Mouse (Mus musculus) spleen, adult 12 weeks (tissue): ENCODE data around the gene Otx2.

Experiments
- DNase-seq: peaks from one replicate; pipeline ENCODE4 v3.0.0; 2022; ENCODE audit warnings: low spot score

Gene Otx2

DNA sequence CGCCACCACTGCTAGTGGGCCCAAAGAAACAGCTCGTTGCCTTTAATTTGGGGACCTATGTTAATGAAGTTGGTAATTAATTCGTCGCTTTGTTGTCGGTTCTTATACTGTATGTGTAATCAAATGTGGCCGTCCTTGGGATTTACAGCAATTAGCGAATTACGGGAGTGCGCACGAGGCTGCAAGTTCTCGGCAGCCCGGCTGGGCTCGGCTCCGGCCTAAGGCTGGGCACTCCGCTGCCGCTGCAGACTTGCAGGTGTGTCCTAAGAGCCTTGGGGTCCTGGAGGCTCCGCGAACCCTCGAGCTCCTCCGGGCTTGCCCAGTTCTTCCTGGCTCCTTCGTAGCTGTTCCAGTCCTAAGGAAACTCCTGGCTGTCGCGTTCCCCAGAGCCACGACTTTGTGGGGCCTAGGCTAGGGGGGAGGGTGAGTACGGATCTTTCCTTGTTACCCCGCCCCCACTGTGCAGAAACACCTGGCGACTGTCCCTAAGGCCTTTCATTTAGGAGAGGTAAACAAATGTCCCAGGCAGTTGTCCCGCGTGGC, 4.8 kb downstream of the Otx2 start:
- no peak for DNase-seq

DNA sequence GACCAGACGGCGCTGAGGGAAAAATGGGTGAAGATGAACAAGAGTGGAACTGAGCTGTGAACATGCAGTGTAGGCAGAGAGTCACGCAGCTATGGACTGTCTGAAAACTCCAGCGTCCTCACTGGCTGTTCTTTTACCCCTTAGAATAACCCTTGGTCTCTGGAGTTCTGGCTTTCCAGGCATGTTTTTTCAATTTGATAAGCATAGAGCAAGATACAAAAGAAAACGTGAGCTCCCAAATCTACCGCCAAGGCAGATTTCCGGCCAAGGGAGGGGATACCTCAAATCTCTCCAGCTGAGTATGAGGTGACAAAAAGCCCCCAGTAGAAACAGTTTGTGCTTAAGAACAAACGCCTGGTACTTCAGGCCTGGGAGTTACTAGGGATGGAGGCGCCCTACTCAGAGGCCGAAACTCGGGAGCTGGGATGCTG, 5.6 kb downstream of the Otx2 start:
- no peak for DNase-seq

DNA sequence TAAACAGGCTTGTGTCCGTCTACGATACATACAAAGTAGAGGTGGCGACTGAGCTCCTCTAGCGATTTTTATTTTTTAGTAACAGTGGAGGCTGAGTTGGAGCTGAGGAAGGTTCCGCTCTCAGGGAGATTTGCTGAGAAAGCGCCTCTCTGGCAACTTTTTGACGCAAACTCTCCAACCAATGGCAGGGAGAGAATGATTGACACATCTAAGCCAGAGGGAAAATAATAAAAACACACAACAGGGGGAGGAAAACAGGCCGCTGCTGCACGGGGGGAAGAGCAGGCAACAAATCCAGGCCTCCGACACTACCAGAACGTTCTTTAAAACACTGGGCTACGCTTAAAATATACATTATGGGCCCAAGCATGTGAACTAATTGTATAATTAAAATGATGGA, 6.2 kb downstream of the Otx2 start:
- no peak for DNase-seq

GRCm38 (mm10) chr14:48666771-48667170, 6.8 kb downstream of the Otx2 start:
- DNase-seq = no peak

DNA sequence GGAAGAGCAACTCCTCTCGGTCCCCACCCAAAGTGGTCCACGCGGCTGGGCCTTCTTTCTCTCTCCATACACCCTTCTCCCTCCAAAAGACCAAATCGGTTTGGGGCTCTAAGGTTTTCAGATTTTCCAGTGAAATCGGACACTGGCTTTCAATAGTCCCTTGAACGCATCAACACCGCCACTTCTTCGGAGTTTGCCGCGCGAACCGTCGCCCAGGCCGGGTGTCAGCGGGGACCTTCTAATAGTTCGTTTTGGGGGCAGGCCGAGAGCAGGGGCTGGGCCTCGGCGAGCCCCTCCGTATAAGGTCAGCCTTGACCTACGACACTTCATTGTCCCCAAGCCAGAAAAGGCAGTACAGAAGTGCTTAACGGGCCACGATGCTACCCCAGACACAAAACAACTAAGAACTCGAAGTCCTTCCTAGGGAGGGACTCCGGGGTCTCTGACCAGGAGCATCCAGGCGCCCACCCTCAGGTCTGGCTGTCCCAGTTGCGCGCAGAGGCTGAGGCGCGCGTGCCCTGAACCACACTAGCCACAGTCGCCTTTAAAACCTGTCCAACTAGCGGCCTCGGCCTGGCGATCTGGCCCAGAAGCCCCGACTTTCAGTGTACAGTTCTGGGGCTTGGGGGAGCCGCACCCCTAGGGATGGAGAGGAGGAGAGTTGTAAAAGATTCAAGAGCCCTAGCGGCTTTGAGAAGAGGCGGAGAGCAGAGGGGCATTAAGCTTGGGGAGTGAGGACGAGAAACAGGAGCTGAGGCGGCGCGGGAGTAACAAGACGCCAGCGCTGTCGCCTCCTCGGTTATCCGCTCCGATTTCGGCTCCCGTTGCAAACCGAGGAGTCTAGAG, 7.6 kb downstream of the Otx2 start:
- no peak for DNase-seq

DNA sequence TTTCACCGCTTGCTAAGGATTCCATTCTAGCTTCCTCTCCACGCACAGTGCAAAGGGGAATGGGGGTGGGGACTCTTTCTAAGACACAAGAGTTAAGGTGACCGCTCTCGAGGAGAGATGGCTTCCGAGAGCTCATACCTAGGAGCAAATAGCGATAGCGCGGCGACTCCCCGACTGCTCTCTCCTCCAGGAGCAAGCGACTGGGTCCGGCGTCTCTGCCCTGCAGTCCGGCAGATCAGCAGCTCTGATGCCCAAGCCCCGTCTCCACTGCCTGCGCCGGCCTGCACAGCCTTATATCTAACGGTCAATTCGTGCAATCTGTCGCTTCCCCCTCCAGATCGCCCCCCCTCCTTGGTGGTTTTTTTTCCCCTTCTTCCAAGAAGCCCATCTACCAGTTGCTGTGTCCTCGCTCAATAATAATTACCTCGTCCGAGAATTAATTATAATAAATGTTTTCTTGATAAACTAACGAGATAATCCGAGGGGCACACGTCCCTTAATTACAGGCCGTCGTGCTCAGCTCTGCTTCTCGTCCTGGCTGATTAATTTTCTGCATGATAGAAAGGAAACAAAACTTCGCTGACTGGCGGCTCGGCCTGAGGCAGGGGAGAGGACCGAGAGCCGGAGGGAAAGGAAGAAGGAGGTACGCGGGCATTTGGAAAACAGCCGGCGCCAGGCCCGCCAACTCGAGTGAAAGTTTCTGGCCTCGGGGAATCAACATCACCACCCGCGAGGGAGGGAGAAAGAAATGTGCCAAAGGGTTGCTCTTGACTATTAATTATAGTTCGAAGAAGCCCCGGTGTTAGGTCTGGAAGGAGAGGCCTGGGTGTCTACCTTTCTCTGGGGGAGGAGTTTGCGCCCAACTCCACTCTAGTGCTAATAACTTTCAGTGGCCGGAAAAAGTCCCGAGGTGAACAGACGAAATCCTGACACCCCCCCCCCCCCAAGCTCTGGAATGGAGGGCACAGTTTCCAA, 8.5 kb downstream of the Otx2 start:
- DNase-seq = no peak

- no peak for DNase-seq
Measured at GRCm38 (mm10) chr14:48664001-48664810, 9.4 kb downstream of the Otx2 start.

- no peak for DNase-seq
Measured at GRCm38 (mm10) chr14:48663531-48663930, 10.1 kb downstream of the Otx2 start.

GRCm38 (mm10) chr14:48662568-48663236, 10.9 kb downstream of the Otx2 start:
- no peak for DNase-seq

DNA sequence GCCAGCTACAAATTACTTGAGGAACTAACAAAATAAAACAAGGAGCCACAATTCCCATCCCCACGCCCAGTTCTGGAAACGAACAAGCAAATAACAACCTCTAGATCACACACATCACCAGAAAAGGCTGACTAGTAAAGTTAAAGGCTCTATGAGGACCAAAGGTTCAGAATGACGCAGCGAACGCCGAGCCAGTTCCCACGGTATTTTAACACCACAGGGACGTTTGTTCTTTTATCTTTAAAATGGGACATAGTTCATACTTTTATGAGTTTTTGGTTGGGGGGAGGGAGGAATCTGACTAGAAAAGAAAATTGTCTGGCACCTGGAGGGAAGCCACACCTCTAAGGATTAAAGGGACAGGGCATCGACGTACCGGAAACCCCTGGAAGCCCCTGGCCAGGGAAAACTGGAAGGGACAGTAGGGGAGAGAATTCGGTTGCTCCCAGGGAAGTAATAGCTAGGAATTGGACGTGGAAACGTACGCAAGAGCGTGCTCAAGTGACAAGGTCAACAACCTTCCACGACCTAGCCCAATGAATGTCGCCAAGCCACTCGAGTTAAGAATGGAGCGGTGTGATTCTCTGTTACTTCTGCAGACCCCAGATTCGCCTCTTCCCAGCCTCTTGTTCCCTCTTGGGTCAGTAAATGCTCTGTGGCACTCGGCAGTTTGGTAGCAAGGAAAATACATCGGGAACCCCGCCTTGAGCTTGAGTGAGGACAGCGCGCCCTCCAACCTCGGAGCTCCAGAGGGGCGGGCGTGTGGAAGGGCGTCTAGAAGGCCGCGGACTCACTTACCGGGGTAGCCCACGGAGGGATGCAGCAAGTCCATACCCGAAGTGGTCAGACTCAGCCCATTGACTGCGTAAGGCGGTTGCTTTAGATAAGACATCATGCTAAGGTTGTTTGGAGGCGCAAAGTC, 11.7 kb downstream of the Otx2 start:
- no peak for DNase-seq

DNA sequence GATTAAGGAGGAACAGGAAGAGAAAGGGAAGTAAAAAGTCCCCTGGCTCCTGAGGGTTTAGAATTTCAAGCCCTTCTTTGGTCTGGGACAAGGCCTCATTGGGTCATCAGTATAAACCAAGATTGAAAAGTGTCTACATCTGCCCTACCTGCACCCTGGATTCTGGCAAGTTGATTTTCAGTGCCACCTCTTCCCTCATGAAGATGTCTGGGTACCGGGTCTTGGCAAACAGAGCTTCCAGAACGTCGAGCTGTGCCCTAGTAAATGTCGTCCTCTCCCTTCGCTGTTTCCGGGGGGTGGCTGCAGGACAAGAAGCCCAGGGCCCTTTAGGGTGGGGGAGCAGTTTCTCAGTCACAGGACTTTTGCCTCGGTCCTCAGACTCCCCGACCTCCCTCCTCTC, 12.5 kb downstream of the Otx2 start:
- DNase-seq = no peak

DNA sequence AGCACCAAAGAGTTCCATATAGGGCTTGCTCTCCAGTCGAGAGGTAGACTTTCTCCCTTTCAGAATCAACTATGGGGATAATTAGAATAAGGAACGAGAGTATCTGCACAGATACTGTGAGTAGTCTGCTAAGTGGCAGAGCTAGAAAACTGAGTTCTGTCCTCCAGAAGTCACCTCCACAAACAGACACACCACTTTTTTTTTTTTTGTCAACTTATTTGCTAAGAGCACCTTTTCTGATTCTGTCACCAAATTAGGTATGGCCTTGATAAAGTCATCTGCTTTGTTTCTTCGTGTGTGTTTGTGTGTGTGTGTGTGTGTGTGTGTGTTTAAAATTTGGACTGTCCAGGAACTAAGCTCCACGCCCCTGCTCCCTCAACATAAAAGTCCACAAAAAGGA, 13.0 kb downstream of the Otx2 start:
- no peak for DNase-seq

DNA sequence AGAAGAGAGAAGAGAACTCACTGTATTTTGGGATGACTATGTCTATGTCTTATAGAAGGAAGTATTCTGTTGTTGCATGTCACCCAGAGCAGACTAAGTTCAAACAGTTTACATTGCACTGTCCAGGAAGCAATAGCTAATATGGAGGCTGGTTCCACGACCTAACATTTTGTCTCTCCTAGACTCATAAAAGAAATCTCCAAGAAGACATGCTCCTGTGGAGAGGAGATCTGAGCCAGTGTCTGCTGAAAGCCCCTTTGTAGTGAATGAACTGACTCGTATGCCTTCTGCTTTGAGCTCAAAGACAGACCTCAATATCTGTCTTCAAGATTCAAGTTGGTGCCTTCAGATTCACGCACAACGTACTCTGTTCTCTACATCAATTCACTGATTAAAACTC, 14.0 kb downstream of the Otx2 start:
- no peak for DNase-seq

DNA sequence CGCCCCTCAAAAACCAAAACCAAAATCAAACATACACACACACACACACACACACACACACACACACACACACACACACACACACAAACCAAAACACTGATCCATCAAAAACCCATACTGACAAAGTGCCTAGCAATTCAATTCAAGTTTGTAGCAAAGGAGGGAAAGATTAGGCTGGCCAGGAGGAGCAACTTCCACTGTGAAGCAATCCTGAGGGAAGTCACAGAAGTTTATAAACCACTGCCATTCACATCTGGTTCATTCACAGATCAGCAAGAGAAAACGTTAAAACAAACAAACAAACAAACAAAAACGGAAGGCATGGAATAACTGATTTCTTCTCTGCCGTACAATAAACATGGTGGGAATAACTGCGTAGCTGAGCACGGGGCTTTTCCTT, 16.4 kb downstream of the Otx2 start:
- no peak for DNase-seq

DNA sequence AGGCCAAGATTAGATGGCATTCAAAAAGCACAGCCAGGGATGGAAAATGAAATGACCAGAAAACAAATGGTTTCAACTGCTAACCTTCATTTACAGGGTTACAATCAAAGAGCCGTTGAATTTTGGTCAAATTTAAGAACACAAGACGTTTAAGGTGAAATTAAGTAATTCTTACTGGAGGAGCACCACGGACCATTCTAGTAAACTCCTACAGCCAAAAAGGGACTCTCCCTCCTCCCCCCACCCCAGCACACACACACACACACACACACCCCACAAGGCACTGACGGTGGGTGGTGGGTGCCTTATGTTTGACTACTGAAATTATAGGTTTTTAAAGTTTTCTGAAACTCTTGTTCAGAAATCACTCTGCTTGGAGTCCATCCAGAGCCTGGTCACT, 16.9 kb downstream of the Otx2 start:
- no peak for DNase-seq

DNA sequence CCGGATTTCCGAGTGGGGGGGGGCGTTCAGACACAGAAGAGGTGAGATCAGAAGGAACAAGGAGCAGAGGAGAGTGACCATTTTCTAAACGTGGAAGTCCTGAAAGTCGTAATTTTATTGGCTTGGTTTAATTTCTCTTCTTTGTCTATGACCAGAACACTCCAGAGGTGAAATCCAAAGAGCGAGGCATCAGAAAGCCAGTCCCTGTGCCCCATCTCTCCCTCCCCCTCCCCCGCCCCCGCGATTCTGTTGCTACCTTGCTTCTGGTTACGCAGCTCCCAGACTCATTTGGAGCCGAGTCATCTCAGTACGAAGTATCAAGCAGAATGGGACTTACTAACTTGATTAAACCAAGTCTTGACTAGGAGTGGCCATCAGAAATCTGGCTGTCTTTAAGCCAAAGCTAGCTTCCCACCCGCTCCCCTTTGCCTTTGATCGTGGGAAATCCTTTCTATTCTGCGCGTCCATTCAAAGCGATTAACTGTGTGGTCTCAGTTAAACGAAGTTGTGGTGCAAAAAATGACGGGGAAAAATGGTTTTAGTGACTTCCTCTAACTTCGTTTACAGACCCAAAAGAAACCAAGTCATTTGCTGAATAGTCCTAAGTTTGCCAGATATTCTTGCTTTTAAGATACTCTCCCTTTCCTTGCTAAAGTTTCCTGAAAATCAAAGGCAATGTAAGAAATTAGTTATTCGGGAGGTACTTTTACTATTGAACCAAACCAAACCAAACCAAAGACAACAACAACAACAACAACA, 17.6 kb downstream of the Otx2 start:
- DNase-seq = no peak

- no peak for DNase-seq
Measured at GRCm38 (mm10) chr14:48655073-48655791, 18.4 kb downstream of the Otx2 start.

GRCm38 (mm10) chr14:48654551-48655072, 19.0 kb downstream of the Otx2 start:
- DNase-seq = no peak
